Mouse (Mus musculus): ENCODE data around the gene Klhl25.
A peak's percentile ranks its signal among the peaks of the same experiment; 100 is the strongest.
"Not testable (repeated sequence)": the region's sequence is repeated elsewhere in the genome, so short reads cannot be mapped to it uniquely, and the experiment has no call there.

Gene Klhl25

DNA sequence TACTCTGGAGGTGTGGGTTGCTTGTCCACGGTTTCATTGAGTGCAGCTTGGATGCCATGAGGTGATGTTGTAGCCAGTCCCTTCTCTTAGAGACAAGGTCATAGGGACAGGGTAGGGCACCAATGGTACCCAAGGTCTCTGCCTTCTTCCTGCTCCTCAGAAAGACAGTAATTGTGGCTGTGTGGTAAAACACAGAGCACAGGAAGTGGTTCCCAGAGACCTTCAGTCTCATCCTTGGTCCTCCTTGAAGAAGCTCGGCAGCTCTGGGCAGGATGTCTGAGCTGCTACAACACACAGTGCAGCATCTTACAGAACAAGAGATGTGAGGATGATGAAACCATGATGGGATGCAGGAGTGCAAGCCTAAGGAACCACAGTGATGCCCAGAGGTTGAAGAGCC, 31.3 kb downstream of the Klhl25 start:
- not testable (repeated sequence) for DNase-seq

GRCm38 (mm10) chr7:75880236-75880635, 32.1 kb downstream of the Klhl25 start:
- DNase-seq: no peak

DNA sequence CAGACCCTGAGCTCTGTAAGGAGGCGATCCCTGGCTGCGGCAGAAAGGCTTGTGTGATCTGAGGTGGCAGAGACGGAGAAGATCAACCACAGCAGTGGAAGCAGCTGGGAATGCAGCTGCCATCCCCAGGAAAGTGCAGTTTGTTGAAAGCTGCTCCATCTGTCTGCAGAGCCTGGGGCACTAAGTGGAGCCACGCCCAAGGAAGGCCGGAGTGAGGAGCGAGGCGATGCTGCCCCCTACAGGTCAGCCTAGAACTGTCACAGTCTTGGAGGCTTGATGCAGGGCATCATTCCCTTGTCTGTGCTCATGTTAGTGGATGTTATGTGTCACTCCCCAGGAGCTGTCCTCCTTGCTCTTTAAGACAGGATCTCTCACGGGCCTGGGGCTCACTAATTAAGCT, 32.5 kb downstream of the Klhl25 start:
- peak; percentile 84 for DNase-seq

GRCm38 (mm10) chr7:75881376-75881775, 33.3 kb downstream of the Klhl25 start:
- DNase-seq: no peak

DNA sequence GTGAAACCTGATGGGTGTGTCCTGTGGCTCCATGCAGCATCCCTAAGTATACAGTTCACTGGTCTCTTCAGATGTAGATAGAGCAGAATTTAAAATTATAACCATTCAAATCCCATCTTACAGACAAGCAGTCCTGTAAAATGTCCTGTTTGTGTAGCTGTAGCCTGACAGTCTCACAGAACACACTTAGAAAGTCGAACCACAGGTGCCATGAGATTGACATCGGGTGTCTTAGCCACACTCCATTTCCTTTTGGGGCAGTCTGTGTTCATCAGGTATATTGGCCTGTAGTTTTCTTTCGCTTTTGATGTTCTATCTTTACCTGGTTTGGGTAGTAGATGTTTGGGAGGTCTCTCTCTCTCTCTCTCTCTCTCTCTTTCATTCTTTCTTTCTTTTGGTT, 33.7 kb downstream of the Klhl25 start:
- DNase-seq: no peak

DNA sequence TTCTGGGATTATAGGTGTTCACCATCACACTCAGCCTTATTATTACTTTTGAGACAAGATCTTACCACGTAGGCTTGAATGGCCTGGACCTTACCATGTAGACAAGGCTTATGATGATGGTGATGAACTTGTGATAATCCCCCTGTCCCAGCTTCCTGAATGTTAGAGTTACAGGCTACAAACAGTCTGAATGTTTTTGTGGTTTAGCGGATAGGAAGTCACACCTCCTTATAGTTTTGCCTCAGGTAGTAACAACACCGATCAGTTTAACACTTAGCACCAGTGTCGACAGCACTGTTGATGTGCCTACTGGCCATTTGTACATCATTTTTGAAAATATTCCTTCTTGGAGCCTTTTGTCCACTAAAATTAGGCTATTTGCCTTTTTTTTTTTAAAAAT, 43.4 kb downstream of the Klhl25 start:
- DNase-seq: no peak

DNA sequence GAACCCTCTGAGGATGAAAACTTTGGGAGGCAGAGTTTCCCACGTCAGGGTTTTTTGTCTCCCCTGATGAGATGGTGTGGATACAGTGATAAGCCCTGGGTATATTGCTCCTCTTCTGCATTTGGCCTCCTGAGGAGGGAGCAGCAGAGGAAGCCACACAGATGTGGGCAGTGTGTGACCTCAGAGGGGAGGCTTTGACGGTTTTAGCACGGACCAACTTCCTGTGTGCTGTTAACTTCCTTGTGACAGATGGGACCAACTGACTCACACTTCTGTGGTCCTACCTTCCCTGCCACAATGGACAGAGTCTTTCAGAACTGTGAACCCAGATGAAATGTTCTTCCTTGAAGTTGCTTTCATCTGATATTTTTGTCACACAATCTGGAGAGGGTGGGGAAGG, 44.6 kb downstream of the Klhl25 start:
- DNase-seq: peak; percentile 26

DNA sequence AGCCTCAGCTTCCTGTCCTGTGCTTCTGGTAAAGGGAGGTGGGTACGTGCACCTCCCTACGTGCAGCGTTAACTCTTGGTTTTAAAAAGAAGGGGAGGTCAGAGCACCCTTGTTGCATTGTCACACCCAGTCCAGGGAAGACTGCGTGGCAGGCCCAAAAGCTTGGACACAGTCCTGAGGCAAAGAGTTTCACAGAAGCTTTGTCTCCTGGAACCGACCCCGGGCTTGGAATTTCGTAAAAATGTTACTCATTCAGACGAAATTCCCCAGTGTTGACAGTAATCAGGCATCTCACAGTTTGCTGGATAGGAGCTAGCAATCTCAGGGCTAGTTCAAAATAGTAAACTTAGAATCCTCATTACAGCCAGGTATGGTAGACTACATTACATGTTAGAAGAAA, 45.6 kb downstream of the Klhl25 start:
- peak; percentile 33 for DNase-seq

DNA sequence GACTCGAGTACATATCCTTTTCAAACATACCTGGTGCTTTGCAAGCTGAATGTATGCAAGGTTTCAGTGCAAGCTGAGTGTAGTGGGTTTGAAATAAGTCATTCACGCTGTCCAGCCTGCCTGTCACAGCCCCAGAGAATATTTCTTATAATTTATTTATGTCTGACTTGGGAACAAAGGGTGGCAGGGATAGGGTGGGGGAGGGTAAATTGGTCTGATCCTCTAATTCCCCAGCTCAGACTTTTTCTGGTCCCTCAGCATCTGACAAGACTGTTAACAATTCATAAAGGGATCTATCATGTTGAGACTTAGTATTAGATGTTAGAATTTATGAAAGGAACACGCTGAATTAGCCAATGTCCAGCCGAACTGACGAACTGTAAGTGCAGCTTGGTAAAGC, 48.9 kb downstream of the Klhl25 start:
- DNase-seq: no peak

- no peak for DNase-seq
These were observed 51.0 kb downstream of the Klhl25 start for GRCm38 (mm10) chr7:75899102-75899501.

GRCm38 (mm10) chr7:75899517-75899916, 51.4 kb downstream of the Klhl25 start:
- peak; percentile 9 for DNase-seq

GRCm38 (mm10) chr7:75899954-75900353, 51.8 kb downstream of the Klhl25 start:
- no peak for DNase-seq

GRCm38 (mm10) chr7:75905145-75905544, 57.0 kb downstream of the Klhl25 start:
- no peak for DNase-seq

DNA sequence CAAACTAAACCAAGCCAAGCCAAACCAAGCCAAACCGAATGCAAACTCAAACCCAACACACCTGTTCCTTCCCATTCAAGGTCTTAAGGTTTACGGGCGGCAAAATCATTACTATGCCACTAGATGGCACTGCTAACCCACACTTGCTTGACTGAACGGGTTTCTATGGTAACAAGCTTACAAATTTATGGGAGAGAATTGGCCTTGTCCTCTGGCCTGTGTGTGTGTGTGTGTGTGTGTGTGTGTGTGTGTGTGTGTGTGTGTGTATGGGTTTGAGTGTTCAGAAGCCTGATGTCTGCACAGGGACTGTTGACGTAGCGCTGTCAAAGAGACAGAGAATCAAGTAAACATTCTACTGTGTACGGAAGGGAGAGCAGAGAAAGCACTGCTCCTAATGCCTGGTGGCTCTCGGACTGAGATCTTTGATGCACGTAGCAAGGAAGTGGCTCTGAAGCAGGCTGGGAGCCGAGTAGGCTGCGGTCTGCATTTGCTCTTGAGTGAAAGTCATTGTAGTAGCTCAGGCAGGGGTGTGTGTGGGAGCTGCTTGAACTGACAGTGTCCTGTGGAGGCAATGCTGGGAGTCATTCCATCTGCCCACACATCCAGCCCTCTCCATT, 62.0 kb downstream of the Klhl25 start:
- peak; percentile 64 for DNase-seq

- DNase-seq: no peak
These were observed 62.5 kb downstream of the Klhl25 start for GRCm38 (mm10) chr7:75910652-75911035.

DNA sequence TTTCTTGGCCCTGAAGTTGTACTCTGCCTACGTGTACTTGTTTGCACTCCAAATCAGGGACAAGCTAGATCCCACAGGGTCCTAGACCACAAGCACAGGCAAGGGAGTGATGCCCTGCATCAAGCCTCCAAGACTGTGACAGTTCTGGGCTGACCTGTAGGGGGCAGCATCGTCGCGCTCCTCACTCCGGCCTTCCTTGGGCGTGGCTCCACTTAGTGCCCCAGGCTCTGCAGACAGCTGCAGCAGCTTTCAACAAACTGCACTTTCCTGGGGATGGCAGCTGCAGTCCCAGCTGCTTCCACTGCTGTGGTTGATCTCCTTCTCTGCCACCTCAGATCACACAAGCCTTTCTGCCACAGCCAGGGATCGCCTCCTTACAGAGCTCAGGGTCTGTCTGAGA, 65.8 kb downstream of the Klhl25 start:
- DNase-seq: peak; percentile 76

- DNase-seq: not testable (repeated sequence)
These were observed 67.4 kb downstream of the Klhl25 start for GRCm38 (mm10) chr7:75915550-75915949.

- no peak for DNase-seq
These were observed 69.6 kb downstream of the Klhl25 start for GRCm38 (mm10) chr7:75917662-75918061.

GRCm38 (mm10) chr7:75919745-75920144, 71.6 kb downstream of the Klhl25 start:
- DNase-seq: not testable (repeated sequence)
